Mouse (Mus musculus) naive thymus-derived CD4-positive, alpha-beta T cell, adult 5 months (primary cell): Measurements from ENCODE around the gene Tmem232. TPM values are rescaled to one million over a fixed set of nuclear protein-coding genes. Genes with fewer than 3 reads are reported as not detected.

Source experiments
- polyA plus RNA-seq: library from polyadenylated mRNA; unstranded; fragments of 100-300 nt; shearing (Covaris generic); gene quantifications from one replicate; pipeline ENCODE4 v1.2.1, GENCODE M21; 2017

The Tmem232 gene
- 0.27 TPM for polyA plus RNA-seq

DNA sequence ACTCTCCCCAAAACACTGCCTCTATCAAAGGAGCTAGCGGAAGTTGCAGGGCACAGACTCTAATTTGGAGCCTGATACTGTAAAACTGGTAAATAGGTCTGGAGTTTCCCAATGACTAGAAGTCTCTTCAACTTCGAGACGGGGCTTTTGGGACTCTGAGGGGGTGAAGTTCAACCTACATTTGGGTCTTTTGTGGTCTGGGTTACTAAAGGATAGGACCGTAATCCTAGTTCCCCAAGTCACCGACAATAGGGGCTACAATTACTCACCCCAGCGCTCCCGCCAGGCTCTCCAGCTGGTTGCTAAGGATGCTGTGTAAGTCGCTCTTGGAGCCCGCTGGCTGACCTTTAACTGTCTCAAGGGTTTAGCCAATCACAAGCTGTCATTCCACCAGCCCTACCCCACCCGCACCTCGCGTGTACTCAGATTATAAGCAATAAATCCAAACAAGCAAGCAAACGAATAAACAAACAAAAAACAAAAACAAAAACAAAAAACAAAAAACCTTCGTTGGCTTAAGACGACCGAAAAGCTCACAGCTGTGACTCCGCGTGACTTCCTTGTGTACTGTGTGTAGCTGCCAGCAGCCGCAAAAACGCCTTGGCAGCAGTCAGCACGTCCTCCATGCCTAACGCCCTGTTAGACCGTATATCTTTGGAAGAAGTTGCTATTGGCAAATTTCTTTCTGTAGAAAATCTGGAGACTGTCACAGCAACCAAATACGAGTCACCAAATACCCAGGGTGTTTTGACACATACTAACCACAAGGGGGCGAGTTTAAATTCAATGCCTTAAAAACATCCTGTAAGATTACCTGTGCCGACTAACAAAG is at the start of gene Tmem232:
Gene Tmem232, minus strand, starts transcription at position 342 of the 832 bp plus-strand sequence.

Other genes with a start within 250 kb of the Tmem232 start
- gene Vapa, start 72.8 kb upstream of the Tmem232 start, polyA plus RNA-seq: 221 TPM
- not detected for gene Txndc2, start 101.4 kb upstream of the Tmem232 start, polyA plus RNA-seq
- 1.1 TPM for gene Rab31, start 232.0 kb upstream of the Tmem232 start, polyA plus RNA-seq
- 56.4 TPM for gene Ppp4r1, start 241.8 kb upstream of the Tmem232 start, polyA plus RNA-seq